Mouse (Mus musculus): ENCODE data around the gene Gbf1. TPM values are rescaled to one million over a fixed set of nuclear protein-coding genes. Genes with fewer than 3 reads are reported as not detected.
A peak's percentile ranks its signal among the peaks of the same experiment; 100 is the strongest.

Gene Gbf1
- polyA plus RNA-seq (2012; ENCODE audit: insufficient read depth, low replicate concordance) = 457 and 459 TPM in 2 replicates

- H3K4me1 ChIP-seq = peaks cover 65% of the 10 kb centered on the region
- H3K4me3 ChIP-seq (replicated peaks) = peak within 1 kb of the TSS; percentile 99
- TF ChIP-seq FLI1 (IDR thresholded peaks at IDR 0.05; ENCODE audit: low read length) = no peak
- no peak; the same call in 2 of the 3 replicates for TF ChIP-seq GATA1 (IDR thresholded peaks at IDR 0.05; ENCODE audit: borderline replicate concordance, low read length)
- H3K9me3 ChIP-seq = no peaks in the 10 kb centered on the region
- H3K27me3 ChIP-seq (replicated peaks) = peaks cover 38% of the 10 kb centered on the region
- peaks cover 15% of the 10 kb centered on the region for H3K36me3 ChIP-seq (replicated peaks; ENCODE audit: low read length)
Observed at GRCm38 (mm10) chr19:46152127-46152803, at the start of gene Gbf1. Gene Gbf1 (plus strand): TSS chr19:46152509.

DNA sequence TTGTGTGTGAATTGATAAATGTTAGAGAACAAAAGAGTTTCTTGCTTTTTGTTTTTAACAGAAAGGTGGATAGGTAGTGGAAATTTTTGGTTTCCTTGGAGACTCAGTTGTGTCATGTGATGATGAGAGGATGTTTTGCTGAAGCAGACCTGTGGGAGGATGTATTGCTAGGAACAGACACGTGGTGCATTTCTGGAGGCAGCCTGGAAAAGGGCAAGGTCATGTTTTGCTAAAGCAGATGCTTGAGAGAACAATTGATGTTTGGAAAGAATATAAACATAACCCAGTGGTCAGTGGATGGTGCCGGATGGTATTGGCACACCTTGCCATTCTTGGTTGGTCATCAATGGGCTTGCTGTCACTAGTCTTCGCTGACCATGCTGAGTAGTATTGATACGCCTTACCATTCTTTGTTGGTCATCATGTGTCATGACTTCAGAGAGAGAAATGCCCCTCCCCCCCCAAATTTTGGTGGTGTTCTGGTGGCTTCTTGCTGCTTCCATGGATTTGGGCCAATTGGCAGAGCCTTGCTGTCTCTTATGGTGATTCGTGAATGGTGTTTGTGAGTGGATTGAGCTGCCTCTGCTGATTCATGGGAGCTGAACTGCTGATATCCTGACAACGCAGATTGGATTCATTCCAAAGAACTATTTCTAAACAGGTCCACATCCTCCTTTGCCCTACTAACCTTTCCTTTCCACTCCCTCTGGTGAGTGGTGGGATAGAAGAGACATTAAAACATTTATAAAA lies 48.7 kb upstream of the Gbf1 start:
- Histone ChIP-seq H3K36me3 (replicated peaks; ENCODE audit: low read length) (no peaks in the 10 kb centered on the region), H3K4me1 (peaks cover 9% of the 10 kb centered on the region)
- TF ChIP-seq FLI1 (IDR thresholded peaks at IDR 0.05; ENCODE audit: low read length) (no peak), GATA1 (IDR thresholded peaks at IDR 0.05; ENCODE audit: borderline replicate concordance, low read length) (no peak)

GRCm38 (mm10) chr19:46104187-46104557 lies 48.1 kb upstream of the Gbf1 start:
- H3K4me1 ChIP-seq = peaks cover 9% of the 10 kb centered on the region
- TF ChIP-seq FLI1 (IDR thresholded peaks at IDR 0.05; ENCODE audit: low read length) = no peak
- no peak for TF ChIP-seq GATA1 (IDR thresholded peaks at IDR 0.05; ENCODE audit: borderline replicate concordance, low read length)
- peaks cover 10% of the 10 kb centered on the region for H3K9me3 ChIP-seq
- H3K27me3 ChIP-seq (replicated peaks) = peaks cover 4% of the 10 kb centered on the region
- H3K4me3 ChIP-seq (replicated peaks) = no peak overlapping the region
- H3K36me3 ChIP-seq (replicated peaks; ENCODE audit: low read length) = no peaks in the 10 kb centered on the region

More for the DNA sequence above, 48.7 kb upstream of the Gbf1 start:
- Histone ChIP-seq H3K27me3 (replicated peaks) (peaks cover 3% of the 10 kb centered on the region), H3K9me3 (peaks cover 10% of the 10 kb centered on the region), H3K4me3 (replicated peaks) (no peak overlapping the region)

- Histone ChIP-seq H3K36me3 (replicated peaks; ENCODE audit: low read length) (no peaks in the 10 kb centered on the region), H3K27me3 (replicated peaks) (peaks cover 4% of the 10 kb centered on the region), H3K4me1 (peaks cover 23% of the 10 kb centered on the region), H3K9me3 (peaks cover 5% of the 10 kb centered on the region), H3K4me3 (replicated peaks) (no peak overlapping the region)
- no peak for TF ChIP-seq GATA1 (IDR thresholded peaks at IDR 0.05; ENCODE audit: borderline replicate concordance, low read length)
- no peak for TF ChIP-seq FLI1 (IDR thresholded peaks at IDR 0.05; ENCODE audit: low read length)
Observed at GRCm38 (mm10) chr19:46110214-46110613, 42.1 kb upstream of the Gbf1 start.

GRCm38 (mm10) chr19:46110781-46111180 lies 41.5 kb upstream of the Gbf1 start:
- H3K4me3 ChIP-seq (replicated peaks) = no peak overlapping the region
- H3K9me3 ChIP-seq = peaks cover 3% of the 10 kb centered on the region
- no peak for TF ChIP-seq FLI1 (IDR thresholded peaks at IDR 0.05; ENCODE audit: low read length)
- no peak for TF ChIP-seq GATA1 (IDR thresholded peaks at IDR 0.05; ENCODE audit: borderline replicate concordance, low read length)
- peaks cover 8% of the 10 kb centered on the region for H3K27me3 ChIP-seq (replicated peaks)
- H3K4me1 ChIP-seq = peaks cover 20% of the 10 kb centered on the region
- H3K36me3 ChIP-seq (replicated peaks; ENCODE audit: low read length) = no peaks in the 10 kb centered on the region

- Histone ChIP-seq H3K27me3 (replicated peaks) (peaks cover 9% of the 10 kb centered on the region), H3K4me3 (replicated peaks) (no peak overlapping the region), H3K9me3 (peaks cover 3% of the 10 kb centered on the region), H3K4me1 (peaks cover 20% of the 10 kb centered on the region), H3K36me3 (replicated peaks; ENCODE audit: low read length) (no peaks in the 10 kb centered on the region)
- TF ChIP-seq GATA1 (IDR thresholded peaks at IDR 0.05; ENCODE audit: borderline replicate concordance, low read length) (no peak), FLI1 (IDR thresholded peaks at IDR 0.05; ENCODE audit: low read length) (no peak)
Observed at GRCm38 (mm10) chr19:46114617-46115016, 37.7 kb upstream of the Gbf1 start.

GRCm38 (mm10) chr19:46119458-46119857 lies 32.9 kb upstream of the Gbf1 start:
- Histone ChIP-seq H3K4me1 (no peaks in the 10 kb centered on the region), H3K36me3 (replicated peaks; ENCODE audit: low read length) (no peaks in the 10 kb centered on the region), H3K27me3 (replicated peaks) (peaks cover 20% of the 10 kb centered on the region), H3K9me3 (no peaks in the 10 kb centered on the region), H3K4me3 (replicated peaks) (no peak overlapping the region)
- TF ChIP-seq FLI1 (IDR thresholded peaks at IDR 0.05; ENCODE audit: low read length) = no peak
- no peak for TF ChIP-seq GATA1 (IDR thresholded peaks at IDR 0.05; ENCODE audit: borderline replicate concordance, low read length)

DNA sequence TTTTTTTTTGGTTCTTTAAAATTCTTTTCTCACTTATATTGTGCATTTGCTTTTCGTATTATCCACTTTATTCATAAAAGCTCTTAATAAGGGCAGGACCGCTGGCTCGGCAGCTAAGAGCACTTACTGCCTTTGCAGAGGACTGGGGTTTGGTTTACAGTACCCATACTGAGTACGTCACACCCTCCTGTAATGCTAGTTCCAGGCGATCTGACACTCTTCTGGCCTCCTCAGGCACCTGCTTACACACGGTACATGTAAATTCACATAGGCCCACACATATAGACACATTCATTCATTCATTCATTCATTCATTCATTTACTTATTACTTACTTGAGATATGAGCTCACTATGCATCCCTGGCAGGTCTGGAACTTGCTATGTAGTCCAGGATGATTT lies 31.4 kb upstream of the Gbf1 start:
- no peaks in the 10 kb centered on the region for H3K9me3 ChIP-seq
- H3K36me3 ChIP-seq (replicated peaks; ENCODE audit: low read length) = no peaks in the 10 kb centered on the region
- H3K4me3 ChIP-seq (replicated peaks) = no peak overlapping the region
- H3K4me1 ChIP-seq = no peaks in the 10 kb centered on the region
- TF ChIP-seq FLI1 (IDR thresholded peaks at IDR 0.05; ENCODE audit: low read length) (no peak), GATA1 (IDR thresholded peaks at IDR 0.05; ENCODE audit: borderline replicate concordance, low read length) (no peak)
- peaks cover 19% of the 10 kb centered on the region for H3K27me3 ChIP-seq (replicated peaks)

DNA sequence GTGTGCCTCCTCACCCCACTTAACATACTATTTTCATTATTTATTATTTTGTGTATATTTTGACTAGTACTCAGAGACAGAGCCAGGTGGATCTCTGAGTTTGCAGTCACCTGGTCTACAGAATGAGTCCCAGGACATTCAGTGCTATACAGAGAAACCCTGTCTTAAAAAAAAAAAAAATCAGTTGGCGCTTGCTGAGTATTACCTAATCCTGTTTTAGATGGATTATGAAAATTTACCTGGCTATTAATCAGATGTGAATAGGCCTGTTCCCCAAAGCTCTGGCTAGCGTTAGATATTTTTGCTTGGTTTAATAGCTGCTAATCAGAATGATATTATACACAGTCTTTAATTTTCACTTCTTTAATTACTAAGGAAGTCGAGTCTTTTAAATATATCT lies 28.4 kb upstream of the Gbf1 start:
- peaks cover 30% of the 10 kb centered on the region for H3K27me3 ChIP-seq (replicated peaks)
- H3K9me3 ChIP-seq = no peaks in the 10 kb centered on the region
- no peak overlapping the region for H3K4me3 ChIP-seq (replicated peaks)
- H3K36me3 ChIP-seq (replicated peaks; ENCODE audit: low read length) = no peaks in the 10 kb centered on the region
- no peaks in the 10 kb centered on the region for H3K4me1 ChIP-seq
- TF ChIP-seq GATA1 (IDR thresholded peaks at IDR 0.05; ENCODE audit: borderline replicate concordance, low read length) = no peak
- TF ChIP-seq FLI1 (IDR thresholded peaks at IDR 0.05; ENCODE audit: low read length) = no peak

DNA sequence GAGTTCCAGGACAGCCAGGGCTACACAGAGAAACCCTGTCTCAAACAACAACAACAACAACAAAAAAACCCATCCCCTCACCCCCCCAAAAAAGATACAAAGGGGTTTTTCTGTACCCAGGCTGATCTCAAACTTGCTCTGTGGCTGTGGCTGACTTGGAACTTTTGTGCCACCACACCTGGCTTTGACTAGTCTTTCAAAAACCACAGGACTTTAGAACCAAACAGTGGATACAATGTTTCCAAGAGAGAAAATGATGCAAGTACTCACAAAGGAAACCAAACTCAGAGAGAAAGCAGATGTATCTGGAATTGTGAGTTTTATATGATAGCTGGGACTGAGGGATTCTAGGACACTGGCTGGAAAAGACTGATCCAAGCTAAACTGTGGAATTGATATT lies 27.7 kb upstream of the Gbf1 start:
- TF ChIP-seq FLI1 (IDR thresholded peaks at IDR 0.05; ENCODE audit: low read length) (no peak), GATA1 (IDR thresholded peaks at IDR 0.05; ENCODE audit: borderline replicate concordance, low read length) (no peak)
- Histone ChIP-seq H3K4me1 (no peaks in the 10 kb centered on the region), H3K27me3 (replicated peaks) (peaks cover 26% of the 10 kb centered on the region), H3K9me3 (no peaks in the 10 kb centered on the region), H3K36me3 (replicated peaks; ENCODE audit: low read length) (no peaks in the 10 kb centered on the region), H3K4me3 (replicated peaks) (no peak overlapping the region)

Measured in megakaryocyte, embryonic 14.5 days (primary cell).